Mouse (Mus musculus) liver, postnatal 0 days (tissue): Measurements from ENCODE around the gene Ccdc60.

ENCODE experiments used
- CTCF ChIP-seq: sonication (generic); IDR thresholded peaks from 2 replicates; pipeline ENCODE4 v1.5.1; 2016; ENCODE audit warnings: antibody characterized with exemption, low read depth
- EP300 ChIP-seq: IDR thresholded peaks from 2 replicates; pipeline ENCODE4 v1.6.1; 2016; ENCODE audit warnings: antibody characterized with exemption, low read depth, mild to moderate bottlenecking

- no peak for TF ChIP-seq CTCF
- no peak for TF ChIP-seq EP300
Measured at GRCm38 (mm10) chr5:116293501-116293900, 4.7 kb upstream of the Ccdc60 start.
